Mouse (Mus musculus): ENCODE data around the gene Eif4g3. TPM values are rescaled to one million over a fixed set of nuclear protein-coding genes. Genes with fewer than 3 reads are reported as not detected.
A peak's percentile ranks its signal among the peaks of the same experiment; 100 is the strongest.

The Eif4g3 gene
- total and polyA plus RNA-seq, 3 experiments = 25.5 to 97.9 (median 72.3) TPM

DNA sequence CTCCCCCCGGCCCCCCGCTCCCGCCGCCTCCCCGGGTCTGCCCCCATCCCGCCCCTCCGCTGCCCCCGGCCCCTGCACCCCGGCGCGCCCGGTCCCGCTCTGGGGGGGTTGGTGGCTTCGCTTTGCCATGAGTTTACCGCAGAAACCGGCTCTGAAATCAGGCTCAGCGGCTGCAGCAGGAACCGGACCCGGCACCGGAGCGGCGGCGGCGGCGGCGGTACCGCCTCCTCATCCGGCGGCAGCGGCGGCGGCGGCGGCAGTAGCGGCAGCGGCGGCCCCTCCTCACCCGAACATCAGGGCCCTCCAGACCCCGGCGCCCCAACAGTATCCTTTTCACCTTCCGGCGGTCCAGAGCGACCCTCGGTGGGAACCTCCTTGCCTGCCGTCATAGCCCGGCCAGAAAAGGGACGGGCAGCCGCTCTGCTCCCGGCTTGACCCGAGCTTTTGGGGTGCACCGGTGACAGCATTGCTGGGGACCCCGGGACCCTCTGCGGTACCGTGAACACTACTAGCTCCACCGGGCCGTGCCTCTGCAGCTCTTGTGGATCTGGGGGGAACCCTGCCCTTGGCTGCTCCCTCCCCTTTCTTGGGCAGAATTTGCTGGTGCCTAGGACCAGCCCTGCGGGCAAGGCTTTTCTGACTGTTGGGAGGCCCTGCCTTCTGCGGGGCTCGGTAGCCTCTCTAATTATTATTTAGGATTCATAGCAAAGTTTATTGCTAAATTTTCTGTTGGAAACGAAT, 1.2 kb downstream of the Eif4g3 start:
- peaks cover 38% of the 10 kb centered on the region for H3K36me3 ChIP-seq (replicated peaks)
- peak; percentile 45 for DNase-seq (ENCODE audit: low spot score)
- H3K9me3 ChIP-seq (replicated peaks) = peaks cover 3% of the 10 kb centered on the region; the same call in 1 of the 2 replicates
- H3K4me3 ChIP-seq (ENCODE audit: low read depth, low read length) = peak overlapping the region; percentile 81
- peaks cover 40% of the 10 kb centered on the region for H3K27me3 ChIP-seq (ENCODE audit: insufficient read depth, low read length)
- no peak; the same call in 1 of the 2 replicates for ATAC-seq (ENCODE audit: extremely low read depth, insufficient number of reproducible peaks, low FRiP score, poor library complexity, severe bottlenecking)
- peaks cover 36% of the 10 kb centered on the region for H3K4me1 ChIP-seq (ENCODE audit: insufficient read depth, low read depth, low read length)
- TF ChIP-seq GATA2 (IDR thresholded peaks at IDR 0.05; ENCODE audit: borderline replicate concordance, low read depth, low read length) (no peak), TAL1 (conservative IDR thresholded peaks at IDR 0.05; ENCODE audit: low read depth, low read length) (no peak), POLR2AphosphoS5 (IDR thresholded peaks at IDR 0.05; ENCODE audit: insufficient replicate concordance, low read depth, low read length) (no peak), GATA1 (IDR thresholded peaks at IDR 0.05; ENCODE audit: borderline replicate concordance, low read length) (no peak), CTCF (IDR thresholded peaks at IDR 0.05; ENCODE audit: low read depth, low read length) (no peak)

DNA sequence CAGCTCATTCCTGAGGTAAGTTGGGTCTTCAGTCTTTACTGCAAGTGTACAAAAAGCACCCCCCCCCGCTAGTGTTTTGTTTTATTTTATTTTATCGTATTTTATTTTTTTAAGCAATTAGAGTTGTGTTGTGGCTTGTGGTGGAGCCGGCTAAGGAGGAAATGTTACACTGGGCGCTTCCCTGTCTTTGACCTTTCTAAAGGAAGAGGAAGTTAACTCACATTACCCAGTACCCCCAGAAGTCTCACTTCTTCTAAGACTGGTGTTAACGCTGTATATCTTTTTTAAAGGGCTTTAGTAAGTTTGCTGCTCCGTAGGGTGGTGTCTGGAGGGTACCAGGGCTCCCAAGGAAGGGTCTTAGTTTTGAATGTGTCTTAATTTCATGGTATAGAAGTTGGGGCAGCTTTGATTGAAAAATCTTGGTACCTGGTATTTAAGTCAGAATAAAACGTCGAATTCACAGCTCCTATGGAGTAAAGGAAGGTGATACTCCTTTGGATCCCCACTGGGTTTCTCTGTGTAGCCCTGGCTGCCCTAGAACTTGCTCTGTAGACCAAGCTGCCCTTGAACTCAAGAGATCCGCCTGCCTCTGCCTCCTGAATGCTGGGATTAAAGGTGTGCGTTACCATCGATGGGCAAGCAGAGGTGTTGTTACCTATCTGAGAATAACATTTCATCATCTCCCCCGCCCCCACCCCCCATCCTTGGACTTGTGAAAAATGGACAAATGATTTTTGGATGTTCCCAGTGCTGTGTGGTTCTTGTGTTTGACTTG, 1.9 kb downstream of the Eif4g3 start:
- Histone ChIP-seq H3K4me3 (ENCODE audit: low read depth, low read length) (peak overlapping the region; percentile 81), H3K4me1 (ENCODE audit: insufficient read depth, low read depth, low read length) (peaks cover 36% of the 10 kb centered on the region), H3K9me3 (replicated peaks) (peaks cover 3% of the 10 kb centered on the region; the same call in 1 of the 2 replicates), H3K36me3 (replicated peaks) (peaks cover 45% of the 10 kb centered on the region), H3K27me3 (ENCODE audit: insufficient read depth, low read length) (peaks cover 33% of the 10 kb centered on the region)
- TF ChIP-seq POLR2AphosphoS5 (IDR thresholded peaks at IDR 0.05; ENCODE audit: insufficient replicate concordance, low read depth, low read length) (no peak), TAL1 (conservative IDR thresholded peaks at IDR 0.05; ENCODE audit: low read depth, low read length) (no peak), CTCF (IDR thresholded peaks at IDR 0.05; ENCODE audit: low read depth, low read length) (no peak), GATA1 (IDR thresholded peaks at IDR 0.05; ENCODE audit: borderline replicate concordance, low read length) (no peak), GATA2 (IDR thresholded peaks at IDR 0.05; ENCODE audit: borderline replicate concordance, low read depth, low read length) (no peak)
- DNase-seq (ENCODE audit: low spot score) (peak; percentile 60), ATAC-seq (ENCODE audit: extremely low read depth, insufficient number of reproducible peaks, low FRiP score, poor library complexity, severe bottlenecking) (peak; percentile 38; the same call in 1 of the 2 replicates)

DNA sequence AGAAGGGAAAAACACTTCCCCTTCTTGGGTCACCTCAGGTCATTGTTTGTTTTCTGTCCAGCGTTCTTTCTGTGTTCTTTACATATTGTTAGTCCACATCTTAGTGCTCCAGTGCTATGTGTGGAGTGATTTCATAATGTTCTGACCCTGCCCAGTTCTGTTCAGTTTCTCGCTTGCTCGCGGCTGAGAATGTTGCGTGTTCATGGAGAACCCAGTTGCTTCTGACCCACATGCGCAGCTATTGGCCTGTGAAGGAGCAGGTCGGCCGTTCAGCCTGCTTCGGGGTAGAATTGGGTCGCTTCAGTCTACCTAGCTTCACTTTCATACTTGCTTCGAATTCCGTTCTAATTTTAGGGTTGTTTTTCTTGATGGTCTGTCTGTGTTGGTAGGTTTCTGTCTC, 2.6 kb downstream of the Eif4g3 start:
- ATAC-seq (ENCODE audit: extremely low read depth, insufficient number of reproducible peaks, low FRiP score, poor library complexity, severe bottlenecking) (no peak), DNase-seq (ENCODE audit: low spot score) (no peak)
- peak overlapping the region; percentile 31; the same call in 1 of the 2 replicates for H3K4me3 ChIP-seq (ENCODE audit: low read depth, low read length)
- peaks cover 3% of the 10 kb centered on the region; the same call in 1 of the 2 replicates for H3K9me3 ChIP-seq (replicated peaks)
- H3K27me3 ChIP-seq (ENCODE audit: insufficient read depth, low read length) = peaks cover 26% of the 10 kb centered on the region
- H3K4me1 ChIP-seq (ENCODE audit: insufficient read depth, low read depth, low read length) = peaks cover 36% of the 10 kb centered on the region
- H3K36me3 ChIP-seq (replicated peaks) = peaks cover 52% of the 10 kb centered on the region
- TF ChIP-seq POLR2AphosphoS5 (IDR thresholded peaks at IDR 0.05; ENCODE audit: insufficient replicate concordance, low read depth, low read length) (no peak), GATA1 (IDR thresholded peaks at IDR 0.05; ENCODE audit: borderline replicate concordance, low read length) (no peak), GATA2 (IDR thresholded peaks at IDR 0.05; ENCODE audit: borderline replicate concordance, low read depth, low read length) (no peak), TAL1 (conservative IDR thresholded peaks at IDR 0.05; ENCODE audit: low read depth, low read length) (no peak), CTCF (IDR thresholded peaks at IDR 0.05; ENCODE audit: low read depth, low read length) (no peak)

DNA sequence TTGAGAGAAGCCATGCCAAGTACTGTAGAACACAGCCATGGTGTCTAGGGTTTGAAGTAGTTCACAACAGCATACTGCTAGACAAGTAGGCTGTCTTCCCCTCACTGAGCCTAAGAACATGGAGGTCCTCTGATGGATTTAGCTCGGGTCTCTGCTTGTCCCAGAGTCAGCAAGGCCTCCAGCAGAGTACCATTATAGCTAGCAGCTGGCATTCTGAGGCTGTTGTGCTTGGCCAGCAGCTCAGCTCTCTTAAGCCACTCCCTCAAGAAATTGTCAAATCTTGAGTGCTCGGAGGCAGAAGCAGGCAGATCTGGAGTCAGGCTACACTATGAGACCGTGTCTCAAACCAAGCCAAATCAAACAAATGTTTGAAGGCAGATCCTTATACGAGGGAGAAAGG, 5.4 kb downstream of the Eif4g3 start:
- TF ChIP-seq GATA2 (IDR thresholded peaks at IDR 0.05; ENCODE audit: borderline replicate concordance, low read depth, low read length) (no peak), POLR2AphosphoS5 (IDR thresholded peaks at IDR 0.05; ENCODE audit: insufficient replicate concordance, low read depth, low read length) (no peak), CTCF (IDR thresholded peaks at IDR 0.05; ENCODE audit: low read depth, low read length) (no peak), GATA1 (IDR thresholded peaks at IDR 0.05; ENCODE audit: borderline replicate concordance, low read length) (no peak), TAL1 (conservative IDR thresholded peaks at IDR 0.05; ENCODE audit: low read depth, low read length) (no peak)
- Histone ChIP-seq H3K9me3 (replicated peaks) (no peaks in the 10 kb centered on the region), H3K36me3 (replicated peaks) (peaks cover 79% of the 10 kb centered on the region), H3K4me1 (ENCODE audit: insufficient read depth, low read depth, low read length) (peaks cover 34% of the 10 kb centered on the region), H3K4me3 (ENCODE audit: low read depth, low read length) (no peak overlapping the region), H3K27me3 (ENCODE audit: insufficient read depth, low read length) (no peaks in the 10 kb centered on the region)
- ATAC-seq (ENCODE audit: extremely low read depth, insufficient number of reproducible peaks, low FRiP score, poor library complexity, severe bottlenecking) (no peak), DNase-seq (ENCODE audit: low spot score) (no peak)

DNA sequence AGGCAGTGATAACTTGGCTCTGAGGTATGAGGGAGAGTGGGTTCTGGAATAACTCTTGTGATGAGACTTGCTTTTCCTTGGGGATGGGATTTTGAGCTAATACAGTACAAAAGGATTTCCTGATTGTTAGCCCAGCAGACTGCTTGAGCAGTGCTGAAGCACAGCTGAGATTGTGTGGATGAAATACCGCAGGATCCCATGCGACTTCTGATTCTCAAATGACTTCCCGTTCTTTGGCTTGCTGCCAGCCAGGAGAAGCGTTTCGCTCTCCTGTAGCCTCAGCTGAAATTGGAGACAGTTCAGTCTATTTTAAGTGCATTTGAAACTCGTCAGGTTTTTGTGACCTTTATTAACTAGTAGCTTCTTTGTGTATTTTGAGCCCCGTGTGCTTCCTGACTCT, 7.9 kb downstream of the Eif4g3 start:
- Histone ChIP-seq H3K4me1 (ENCODE audit: insufficient read depth, low read depth, low read length) (peaks cover 22% of the 10 kb centered on the region), H3K27me3 (ENCODE audit: insufficient read depth, low read length) (no peaks in the 10 kb centered on the region), H3K9me3 (replicated peaks) (no peaks in the 10 kb centered on the region), H3K4me3 (ENCODE audit: low read depth, low read length) (no peak overlapping the region), H3K36me3 (replicated peaks) (peaks cover 93% of the 10 kb centered on the region)
- ATAC-seq (ENCODE audit: extremely low read depth, insufficient number of reproducible peaks, low FRiP score, poor library complexity, severe bottlenecking) (no peak), DNase-seq (ENCODE audit: low spot score) (no peak)
- TF ChIP-seq CTCF (IDR thresholded peaks at IDR 0.05; ENCODE audit: low read depth, low read length) = no peak
- TF ChIP-seq POLR2AphosphoS5 (IDR thresholded peaks at IDR 0.05; ENCODE audit: insufficient replicate concordance, low read depth, low read length) = no peak
